Mouse (Mus musculus) midbrain, embryonic 11.5 days (tissue): ENCODE measurements around the gene Hectd1. TPM values are rescaled to one million over a fixed set of nuclear protein-coding genes. Genes with fewer than 3 reads are reported as not detected.

ENCODE experiments used
- ATAC-seq: fragments of 200-750 bp; cut with Nextera tagmentation; 2 replicates; pipeline ENCODE4 v1.8.0; 2017; ENCODE audit warnings: moderate TSS enrichment, moderate library complexity; ENCODE audit not compliant: low FRiP score
- DNase-seq: peaks from one replicate; pipeline ENCODE4 v3.0.0; 2015; ENCODE audit warnings: low spot score; ENCODE audit errors: missing footprints
- H3K27ac ChIP-seq: fragments of 300-500 bp; sonication (generic); 2 replicates; pipeline ENCODE4 v1.5.1; 2014; ENCODE audit warnings: low read depth, low read length
- H3K27me3 ChIP-seq: fragments of 300-500 bp; sonication (generic); 2 replicates; pipeline ENCODE4 v1.6.1; 2014; ENCODE audit warnings: mild to moderate bottlenecking, low read length, moderate library complexity, mixed read lengths; ENCODE audit not compliant: control insufficient read depth, insufficient read depth
- H3K36me3 ChIP-seq: fragments of 300-500 bp; sonication (generic); 2 replicates; pipeline ENCODE4 v1.6.1; 2014; ENCODE audit warnings: mild to moderate bottlenecking, low read length, moderate library complexity, mixed read lengths; ENCODE audit not compliant: control insufficient read depth, insufficient read depth
- H3K4me1 ChIP-seq: fragments of 300-500 bp; sonication (generic); 2 replicates; pipeline ENCODE4 v1.6.1; 2014; ENCODE audit warnings: low read length; ENCODE audit not compliant: control insufficient read depth, insufficient read depth
- H3K4me2 ChIP-seq: fragments of 300-500 bp; sonication (generic); 2 replicates; pipeline ENCODE4 v1.6.1; 2014; ENCODE audit warnings: mild to moderate bottlenecking, moderate library complexity
- H3K4me3 ChIP-seq: fragments of 300-500 bp; sonication (generic); 2 replicates; pipeline ENCODE4 v1.5.1; 2014; ENCODE audit warnings: low read depth, low read length
- H3K9ac ChIP-seq: fragments of 300-500 bp; sonication (generic); 2 replicates; pipeline ENCODE4 v1.6.1; 2014; ENCODE audit warnings: low read length
- H3K9me3 ChIP-seq: fragments of 300-500 bp; sonication (generic); 2 replicates; pipeline ENCODE4 v1.6.1; 2016; ENCODE audit warnings: low read length; ENCODE audit not compliant: control insufficient read depth
- WGBS: fragments of 180-500 bp; shearing (Covaris S2); extraction: QIAGEN DNeasy Blood & Tissue Kit; methylation state at CpG from one replicate; pipeline ENCODE4 v1.1.7; 2014; 5-methylcytosine and 5-hydroxymethylcytosine counted together
- polyA plus RNA-seq: library from polyadenylated mRNA; unstranded; fragments of >200 nt; fragmentation: Nextera tagmentation; extraction: Ambion mirVana; gene quantifications from 2 replicates; pipeline ENCODE4 v1.2.1, GENCODE M21; 2014

The Hectd1 gene
- polyA plus RNA-seq, 1 experiment from 2014 or later = 30.3 TPM

DNA sequence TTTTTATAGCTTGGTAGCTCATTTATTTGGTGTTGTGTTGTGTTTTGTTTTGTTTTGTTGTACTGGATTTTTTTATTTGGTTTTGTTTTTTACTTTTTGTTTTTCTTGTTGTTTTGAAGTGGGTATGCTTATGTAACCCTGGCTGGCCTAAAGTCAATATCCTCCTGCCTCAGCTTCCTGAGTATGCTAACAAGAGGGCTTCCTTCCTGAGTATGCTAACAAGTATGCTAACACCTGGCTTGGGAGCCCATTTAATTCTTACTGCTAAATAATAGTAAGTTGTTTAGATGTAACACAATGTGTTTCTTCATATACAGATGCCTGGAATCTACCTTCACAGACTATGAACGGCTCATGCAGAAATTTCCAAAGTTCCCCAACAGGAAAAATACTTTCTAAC, 1.3 kb upstream of the Hectd1 start:
- WGBS = 97% methylated on average over 1 of the region's 1 CpGs
- peak; percentile 80 for DNase-seq
- no peak overlapping the region for H3K27ac ChIP-seq
- no peaks in the 10 kb centered on the region for H3K36me3 ChIP-seq
- H3K9ac ChIP-seq = no peak overlapping the region
- no peaks in the 10 kb centered on the region for H3K27me3 ChIP-seq
- no peaks in the 10 kb centered on the region for H3K9me3 ChIP-seq
- peak overlapping the region; percentile 53; the same call in 1 of the 2 replicates for H3K4me2 ChIP-seq
- no peak for ATAC-seq
- H3K4me1 ChIP-seq = peaks cover 10% of the 10 kb centered on the region; the same call in 1 of the 2 replicates
- no peak overlapping the region for H3K4me3 ChIP-seq

DNA sequence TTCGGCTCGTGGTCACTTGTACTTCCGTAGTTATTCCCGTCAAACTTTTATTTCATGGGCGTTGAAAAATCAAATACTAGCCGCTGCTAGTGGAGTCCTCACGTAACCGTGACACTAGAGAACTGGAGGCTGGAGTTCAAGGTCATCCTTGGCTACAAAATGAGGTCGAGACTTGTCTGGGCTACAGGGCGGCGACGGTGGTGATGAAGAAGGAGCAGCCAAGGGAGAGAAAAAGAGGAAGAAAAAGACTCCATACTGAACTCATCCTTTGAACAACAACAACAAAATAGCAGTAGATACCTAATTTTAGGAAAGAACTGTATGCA, 704 bp upstream of the Hectd1 start:
- H3K4me2 ChIP-seq = peak overlapping the region; percentile 53
- WGBS = under 1% methylated on average over 12 of the region's 12 CpGs
- peak; percentile 22; the same call in 1 of the 2 replicates for ATAC-seq
- no peaks in the 10 kb centered on the region for H3K27me3 ChIP-seq
- peaks cover 10% of the 10 kb centered on the region; the same call in 1 of the 2 replicates for H3K4me1 ChIP-seq
- DNase-seq = no peak
- H3K4me3 ChIP-seq = peak overlapping the region; percentile 80
- H3K9me3 ChIP-seq = no peaks in the 10 kb centered on the region
- H3K36me3 ChIP-seq = no peaks in the 10 kb centered on the region
- peak overlapping the region; percentile 94 for H3K9ac ChIP-seq
- peak overlapping the region; percentile 97 for H3K27ac ChIP-seq

DNA sequence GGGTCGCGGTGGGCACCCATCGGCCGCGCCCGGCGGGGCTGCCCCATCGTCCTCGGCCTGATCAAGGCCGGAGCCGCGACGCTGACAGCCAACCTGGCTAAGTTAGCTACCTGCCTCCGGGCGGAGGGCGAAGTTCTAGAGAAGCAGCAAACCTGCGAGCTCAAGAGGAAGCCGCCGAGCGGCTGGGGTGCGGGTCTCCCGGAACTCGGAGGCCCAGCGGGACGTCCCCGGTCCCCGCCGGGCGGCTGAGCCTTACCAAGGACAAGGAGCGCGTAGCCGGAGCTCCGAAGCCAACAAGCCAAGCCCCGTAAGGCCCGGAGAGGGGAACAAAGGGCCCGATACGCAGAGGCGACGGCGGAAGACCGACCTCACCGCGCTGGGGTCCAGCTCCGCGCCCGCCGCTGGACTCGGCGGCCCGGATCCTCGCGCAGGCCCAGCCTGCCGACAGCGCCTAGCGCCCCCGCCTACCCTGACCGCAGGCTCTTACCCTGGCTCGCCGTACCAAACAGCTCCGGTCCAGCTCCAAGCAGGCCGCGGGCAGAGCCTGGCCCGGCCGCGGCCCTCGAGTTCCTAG, 533 bp downstream of the Hectd1 start:
- Histone ChIP-seq H3K4me1 (peaks cover 10% of the 10 kb centered on the region; the same call in 1 of the 2 replicates), H3K9me3 (no peaks in the 10 kb centered on the region), H3K36me3 (no peaks in the 10 kb centered on the region), H3K27me3 (no peaks in the 10 kb centered on the region), H3K4me3 (peak overlapping the region; percentile 80), H3K9ac (peak overlapping the region; percentile 94), H3K4me2 (peak overlapping the region; percentile 53), H3K27ac (peak overlapping the region; percentile 97)
- peak; percentile 96 for DNase-seq
- ATAC-seq = peak; percentile 13
- under 1% methylated on average over 66 of the region's 66 CpGs for WGBS

DNA sequence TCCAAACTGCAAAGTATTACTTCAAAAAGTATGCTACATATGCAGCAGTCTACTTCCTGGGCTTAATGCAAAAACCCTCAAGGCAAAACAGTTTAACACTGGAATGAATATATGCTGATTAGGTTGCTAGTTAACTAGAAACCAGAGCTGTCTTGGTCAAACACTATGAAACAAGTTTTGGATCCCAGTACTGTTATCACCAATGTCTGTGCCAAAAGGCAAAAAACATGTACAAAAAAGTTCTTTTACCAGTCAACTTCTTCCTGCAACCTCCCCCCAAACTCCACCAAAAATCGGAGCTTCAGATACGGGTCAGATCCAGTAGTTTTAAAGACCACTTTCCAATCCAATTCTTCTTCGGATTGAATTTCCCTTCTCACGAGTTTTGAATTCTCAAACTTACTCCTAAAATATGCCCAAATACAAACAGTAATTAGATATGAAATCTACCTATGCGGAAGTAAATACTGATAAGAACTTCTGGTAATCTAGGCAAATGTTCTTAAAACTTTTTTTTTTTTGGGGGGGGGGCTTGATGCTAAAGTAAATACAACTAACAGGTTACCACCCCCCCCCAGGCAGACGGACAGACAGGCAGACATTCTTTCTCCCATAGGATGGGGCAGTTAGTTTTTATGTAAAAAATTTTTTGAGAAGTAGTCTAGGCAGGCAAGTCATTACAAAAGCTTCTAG, 1.2 kb downstream of the Hectd1 start:
- H3K4me3 ChIP-seq = peak overlapping the region; percentile 80
- DNase-seq = peak; percentile 84
- H3K27ac ChIP-seq = peak overlapping the region; percentile 97; the same call in 1 of the 2 replicates
- no peak for ATAC-seq
- H3K36me3 ChIP-seq = no peaks in the 10 kb centered on the region
- no peaks in the 10 kb centered on the region for H3K27me3 ChIP-seq
- peak overlapping the region; percentile 53 for H3K4me2 ChIP-seq
- no peaks in the 10 kb centered on the region for H3K9me3 ChIP-seq
- 36% methylated on average over 6 of the region's 6 CpGs for WGBS
- peaks cover 10% of the 10 kb centered on the region; the same call in 1 of the 2 replicates for H3K4me1 ChIP-seq
- H3K9ac ChIP-seq = peak overlapping the region; percentile 94

- Histone ChIP-seq H3K9me3 (no peaks in the 10 kb centered on the region), H3K27ac (no peak overlapping the region), H3K9ac (no peak overlapping the region), H3K4me3 (no peak overlapping the region), H3K36me3 (no peaks in the 10 kb centered on the region), H3K4me1 (peaks cover 10% of the 10 kb centered on the region; the same call in 1 of the 2 replicates), H3K27me3 (no peaks in the 10 kb centered on the region), H3K4me2 (no peak overlapping the region)
- 88% methylated on average over 2 of the region's 2 CpGs for WGBS
- DNase-seq (no peak), ATAC-seq (no peak)
Measured at GRCm38 (mm10) chr12:51825338-51825737, 4.0 kb downstream of the Hectd1 start.

DNA sequence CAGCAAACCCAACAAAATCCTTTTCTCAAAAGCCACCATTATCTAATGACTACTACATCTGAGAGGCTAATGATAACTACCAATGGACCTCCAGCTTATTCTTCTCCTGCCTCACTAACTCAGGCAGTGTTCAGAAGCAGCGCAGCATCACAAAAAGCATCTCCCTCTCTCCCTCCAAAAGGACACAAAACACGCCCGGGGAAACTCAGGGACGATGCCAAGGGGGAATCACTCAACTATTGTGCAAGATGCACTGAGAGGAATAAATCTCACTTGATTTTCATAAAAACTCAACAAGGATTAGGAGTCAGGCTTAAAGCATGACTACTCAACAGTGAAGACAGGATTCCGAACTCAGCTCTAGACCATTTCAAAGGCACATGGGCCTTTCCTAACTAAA, 6.0 kb downstream of the Hectd1 start:
- Histone ChIP-seq H3K4me3 (no peak overlapping the region), H3K9ac (no peak overlapping the region), H3K27me3 (no peaks in the 10 kb centered on the region), H3K27ac (no peak overlapping the region), H3K9me3 (no peaks in the 10 kb centered on the region), H3K4me2 (no peak overlapping the region), H3K4me1 (peaks cover 7% of the 10 kb centered on the region; the same call in 1 of the 2 replicates), H3K36me3 (no peaks in the 10 kb centered on the region)
- DNase-seq (peak; percentile 71), ATAC-seq (no peak)
- 71% methylated on average over 5 of the region's 5 CpGs for WGBS

GRCm38 (mm10) chr12:51822861-51823260, 6.5 kb downstream of the Hectd1 start:
- H3K4me1 ChIP-seq = peaks cover 7% of the 10 kb centered on the region; the same call in 1 of the 2 replicates
- DNase-seq = peak; percentile 53
- no peaks in the 10 kb centered on the region for H3K9me3 ChIP-seq
- H3K4me2 ChIP-seq = no peak overlapping the region
- no peak for ATAC-seq
- WGBS = 83% methylated on average over 2 of the region's 2 CpGs
- H3K36me3 ChIP-seq = no peaks in the 10 kb centered on the region
- no peak overlapping the region for H3K27ac ChIP-seq
- no peaks in the 10 kb centered on the region for H3K27me3 ChIP-seq
- no peak overlapping the region for H3K4me3 ChIP-seq
- no peak overlapping the region for H3K9ac ChIP-seq

DNA sequence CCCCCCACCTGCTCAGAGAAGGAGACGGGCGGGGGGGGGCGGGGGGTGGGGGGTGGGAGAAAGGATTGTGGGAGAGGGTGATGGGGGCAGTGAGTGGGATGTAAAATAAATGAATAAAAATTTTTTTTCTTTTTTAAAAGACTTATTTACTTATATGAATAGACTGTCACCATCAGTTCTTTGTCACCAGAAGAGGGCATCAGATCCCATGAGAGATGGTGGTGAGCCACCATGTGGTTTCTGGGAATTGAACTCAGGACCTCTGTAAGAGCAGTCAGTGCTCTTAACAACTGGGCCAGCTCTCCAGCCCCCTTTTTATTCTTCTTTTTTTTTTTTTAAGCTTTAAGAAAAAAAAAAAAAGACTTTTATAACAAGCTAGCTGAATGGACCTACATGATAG, 7.1 kb downstream of the Hectd1 start:
- no peak overlapping the region for H3K27ac ChIP-seq
- no peaks in the 10 kb centered on the region for H3K36me3 ChIP-seq
- 77% methylated on average over 3 of the region's 3 CpGs for WGBS
- H3K9me3 ChIP-seq = no peaks in the 10 kb centered on the region
- DNase-seq (peak; percentile 26), ATAC-seq (no peak)
- H3K27me3 ChIP-seq = no peaks in the 10 kb centered on the region
- H3K4me2 ChIP-seq = no peak overlapping the region
- H3K4me1 ChIP-seq = peaks cover 1% of the 10 kb centered on the region; the same call in 1 of the 2 replicates
- H3K9ac ChIP-seq = no peak overlapping the region
- H3K4me3 ChIP-seq = no peak overlapping the region

DNA sequence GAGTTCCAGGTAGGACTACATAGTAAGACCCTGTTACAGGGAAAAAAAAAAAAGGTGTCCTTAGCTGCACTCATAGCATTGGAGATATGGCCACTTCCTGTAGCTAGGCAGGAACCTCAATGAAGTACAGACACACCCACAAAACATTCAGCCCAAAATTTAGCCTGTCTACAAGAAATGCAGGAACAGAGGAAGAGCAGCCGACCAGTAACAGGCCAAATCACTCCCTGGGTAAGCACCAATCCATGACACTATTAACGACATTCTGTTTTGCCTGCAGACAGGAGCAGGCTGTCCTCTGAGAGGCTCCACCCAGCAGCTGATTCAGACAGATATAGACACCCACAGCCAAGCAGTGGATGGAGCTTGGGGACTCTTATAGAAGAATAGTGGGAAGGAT, 8.1 kb downstream of the Hectd1 start:
- DNase-seq (peak; percentile 47), ATAC-seq (no peak)
- no peak overlapping the region for H3K27ac ChIP-seq
- no peaks in the 10 kb centered on the region for H3K4me1 ChIP-seq
- 66% methylated on average over 2 of the region's 2 CpGs for WGBS
- no peaks in the 10 kb centered on the region for H3K9me3 ChIP-seq
- H3K27me3 ChIP-seq = no peaks in the 10 kb centered on the region
- H3K9ac ChIP-seq = no peak overlapping the region
- H3K4me3 ChIP-seq = no peak overlapping the region
- no peaks in the 10 kb centered on the region for H3K36me3 ChIP-seq
- H3K4me2 ChIP-seq = no peak overlapping the region
